Mouse (Mus musculus): ENCODE measurements around the gene Mvk. TPM values are rescaled to one million over a fixed set of nuclear protein-coding genes. Genes with fewer than 3 reads are reported as not detected.
A peak's percentile ranks its signal among the peaks of the same experiment; 100 is the strongest.

Mvk gene
- total RNA-seq, 1 experiment = 32.5 TPM

DNA sequence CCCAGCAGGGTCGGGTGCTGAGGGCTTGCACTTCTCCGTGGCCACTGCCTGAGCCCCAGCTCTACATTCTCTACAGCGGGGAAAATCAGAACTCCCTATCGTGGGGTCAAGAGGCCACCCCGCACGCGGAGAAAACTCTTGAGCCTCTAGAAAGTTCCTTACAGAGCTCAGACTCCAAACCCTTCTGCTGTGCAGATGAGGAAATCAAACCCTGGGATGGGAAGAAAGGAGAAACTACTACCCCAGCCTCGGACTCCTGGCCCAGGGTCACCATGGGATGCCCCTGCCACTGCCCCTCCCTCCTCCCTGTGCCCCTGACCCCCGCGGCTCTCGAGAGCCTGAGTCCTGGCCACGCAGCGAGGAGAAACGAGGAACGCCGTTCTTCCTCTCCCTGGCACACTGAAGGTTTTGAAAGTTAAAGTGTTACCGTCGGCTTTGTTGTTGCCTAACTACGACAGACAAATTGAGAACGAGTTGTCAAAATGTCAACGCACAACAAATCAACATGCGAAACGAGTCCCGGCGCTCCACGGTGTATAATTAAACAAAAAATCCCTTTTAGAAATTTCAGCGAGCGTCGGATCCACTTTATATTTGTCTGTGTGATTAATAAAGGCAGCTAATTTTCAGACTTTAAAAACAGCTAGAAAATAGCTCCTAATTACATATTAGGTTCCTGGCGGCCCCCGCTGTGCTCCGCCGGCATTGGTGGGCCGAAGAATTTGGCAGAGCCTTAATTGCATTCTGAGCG lies 30.8 kb downstream of the Mvk start:
- H3K9ac ChIP-seq (ENCODE audit: insufficient read depth, low read depth, low read length, poor library complexity, severe bottlenecking) = no peak overlapping the region
- no peak overlapping the region for H3K4me3 ChIP-seq (ENCODE audit: insufficient read depth in 1 of 2, low read depth in 1 of 2, low read length in 2 of 2, poor library complexity in 1 of 2, severe bottlenecking in 1 of 2)

DNA sequence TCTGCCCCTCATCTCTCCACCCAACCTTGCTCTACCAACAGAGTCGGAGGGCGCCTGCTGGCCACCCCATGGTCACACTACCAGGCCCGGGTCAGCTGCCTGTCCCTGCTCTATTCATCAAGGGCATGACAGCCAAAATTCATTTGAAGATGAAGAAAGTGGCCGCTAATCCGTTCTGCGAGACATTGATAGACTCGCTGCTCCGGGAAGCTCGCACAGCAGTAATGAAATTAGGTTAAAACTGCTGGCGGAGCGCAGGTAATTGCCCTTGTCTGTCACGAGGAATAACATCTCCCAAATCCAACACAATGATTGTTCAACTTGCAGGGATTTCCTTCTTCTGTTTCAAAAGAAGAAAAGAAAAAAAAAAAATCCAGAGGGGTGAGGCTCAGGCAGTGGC lies 34.2 kb downstream of the Mvk start:
- in situ Hi-C loops (cut with MboI; ENCODE audit: low sequenced_read_pairs in 2 of 2, unreplicated experiment in 2 of 2) = no loop called here
- Histone ChIP-seq H3K4me1 (ENCODE audit: control insufficient read depth in 2 of 2, insufficient read depth in 2 of 2, low read length in 2 of 2, poor library complexity in 1 of 2) (peaks cover 0 to 8% of the 10 kb centered on the region in 2 experiments; a peak in 2 of 4 replicates), H3K4me3 (ENCODE audit: insufficient read depth in 1 of 2, low read depth in 1 of 2, low read length in 2 of 2, poor library complexity in 1 of 2, severe bottlenecking in 1 of 2) (no peak overlapping the region), H3K36me3 (ENCODE audit: control insufficient read depth, insufficient read depth, low read length, poor library complexity, severe bottlenecking) (no peaks in the 10 kb centered on the region), H3K9ac (ENCODE audit: insufficient read depth, low read depth, low read length, poor library complexity, severe bottlenecking) (no peak overlapping the region), H3K27ac (ENCODE audit: insufficient read depth, low read depth, low read length, poor library complexity, severe bottlenecking) (no peak overlapping the region), H3K9me3 (ENCODE audit: control insufficient read depth, insufficient read depth, low read depth, low read length) (no peaks in the 10 kb centered on the region)
- DNase-seq (ENCODE audit: low read depth, low spot score) = no peak
- TF ChIP-seq ZNF384 (IDR thresholded peaks at IDR 0.05; ENCODE audit: low read depth, low read length) (no peak), MAFK (IDR thresholded peaks at IDR 0.05; ENCODE audit: insufficient read depth, low read depth, low read length) (no peak), HCFC1 (IDR thresholded peaks at IDR 0.05; ENCODE audit: borderline replicate concordance, insufficient read depth, low read length) (no peak), CHD2 (IDR thresholded peaks at IDR 0.05; ENCODE audit: low read depth, low read length) (no peak), ZC3H11A (IDR thresholded peaks at IDR 0.05; ENCODE audit: borderline replicate concordance, low read depth, low read length) (no peak)

More for the DNA sequence above, 30.8 kb downstream of the Mvk start:
- Histone ChIP-seq H3K9me3 (ENCODE audit: control insufficient read depth, insufficient read depth, low read depth, low read length) (no peaks in the 10 kb centered on the region), H3K27ac (ENCODE audit: insufficient read depth, low read depth, low read length, poor library complexity, severe bottlenecking) (no peak overlapping the region), H3K36me3 (ENCODE audit: control insufficient read depth, insufficient read depth, low read length, poor library complexity, severe bottlenecking) (no peaks in the 10 kb centered on the region), H3K4me1 (ENCODE audit: control insufficient read depth in 2 of 2, insufficient read depth in 2 of 2, low read length in 2 of 2, poor library complexity in 1 of 2) (no peaks in the 10 kb centered on the region)
- DNase-seq (ENCODE audit: low read depth, low spot score) = no peak
- in situ Hi-C loops (cut with MboI; ENCODE audit: low sequenced_read_pairs in 2 of 2, unreplicated experiment in 2 of 2) = no loop called here
- no peak for TF ChIP-seq ZC3H11A (IDR thresholded peaks at IDR 0.05; ENCODE audit: borderline replicate concordance, low read depth, low read length)

DNA sequence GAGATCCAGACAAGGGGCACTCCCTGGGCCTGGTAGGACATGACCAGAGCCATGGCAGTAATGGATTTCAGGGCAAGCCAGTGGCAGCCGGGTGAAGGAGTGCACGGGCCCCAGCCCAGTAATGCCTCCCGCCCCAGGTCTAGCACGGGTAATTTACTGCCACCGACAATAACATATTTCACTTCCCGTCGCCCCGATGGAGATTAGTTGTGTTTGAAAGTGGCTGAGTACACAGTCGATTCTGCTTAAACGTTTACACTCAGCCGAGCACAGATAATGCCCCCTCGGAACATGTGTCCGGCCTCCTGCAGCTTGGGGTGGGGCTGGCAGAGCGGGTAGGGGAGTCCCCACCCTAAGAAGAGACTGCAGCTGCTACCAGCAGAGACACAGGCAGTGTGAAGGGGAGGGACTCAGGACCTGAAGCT lies 38.5 kb downstream of the Mvk start:
- DNase-seq (ENCODE audit: low read depth, low spot score) = no peak
- H3K4me1 ChIP-seq (ENCODE audit: control insufficient read depth in 2 of 2, insufficient read depth in 2 of 2, low read length in 2 of 2, poor library complexity in 1 of 2) = peaks cover 0 to 8% of the 10 kb centered on the region in 2 experiments; a peak in 2 of 4 replicates
- H3K27ac ChIP-seq (ENCODE audit: insufficient read depth, low read depth, low read length, poor library complexity, severe bottlenecking) = no peak overlapping the region
- H3K9ac ChIP-seq (ENCODE audit: insufficient read depth, low read depth, low read length, poor library complexity, severe bottlenecking) = peak overlapping the region; percentile 32; the same call in 1 of the 2 replicates
- H3K9me3 ChIP-seq (ENCODE audit: control insufficient read depth, insufficient read depth, low read depth, low read length) = no peaks in the 10 kb centered on the region
- peak overlapping the region; percentile 3 to 12; a peak in 2 of 4 replicates for H3K4me3 ChIP-seq (ENCODE audit: insufficient read depth in 1 of 2, low read depth in 1 of 2, low read length in 2 of 2, poor library complexity in 1 of 2, severe bottlenecking in 1 of 2)
- in situ Hi-C loops (cut with MboI; ENCODE audit: low sequenced_read_pairs in 2 of 2, unreplicated experiment in 2 of 2) = no loop called here
- H3K36me3 ChIP-seq (ENCODE audit: control insufficient read depth, insufficient read depth, low read length, poor library complexity, severe bottlenecking) = no peaks in the 10 kb centered on the region
- TF ChIP-seq HCFC1 (IDR thresholded peaks at IDR 0.05; ENCODE audit: borderline replicate concordance, insufficient read depth, low read length) = no peak
- no peak for TF ChIP-seq ZNF384 (IDR thresholded peaks at IDR 0.05; ENCODE audit: low read depth, low read length)
- TF ChIP-seq MAFK (IDR thresholded peaks at IDR 0.05; ENCODE audit: insufficient read depth, low read depth, low read length) = no peak
- TF ChIP-seq CHD2 (IDR thresholded peaks at IDR 0.05; ENCODE audit: low read depth, low read length) = no peak
- TF ChIP-seq ZC3H11A (IDR thresholded peaks at IDR 0.05; ENCODE audit: borderline replicate concordance, low read depth, low read length) = no peak

DNA sequence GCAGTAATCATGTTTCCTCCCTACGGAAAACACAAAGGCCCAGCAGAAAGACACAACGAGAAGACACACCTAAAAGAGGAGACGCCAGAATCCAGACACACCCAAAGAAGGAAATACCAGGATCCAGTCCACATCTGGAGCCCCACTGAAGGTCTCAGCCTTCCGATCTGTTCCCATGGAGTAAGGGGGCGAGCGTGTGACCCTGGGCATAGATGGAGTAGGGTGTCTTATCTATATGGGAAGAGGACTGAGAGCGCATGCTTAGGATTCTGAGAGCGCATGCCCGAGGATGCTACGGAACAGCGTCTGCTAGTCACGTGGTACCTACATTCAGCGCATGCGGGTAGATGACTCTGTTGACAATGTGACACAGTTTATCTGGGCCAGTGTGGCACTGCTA lies 41.6 kb downstream of the Mvk start:
- peaks cover 0 to 10% of the 10 kb centered on the region in 2 experiments; a peak in 2 of 4 replicates for H3K4me1 ChIP-seq (ENCODE audit: control insufficient read depth in 2 of 2, insufficient read depth in 2 of 2, low read length in 2 of 2, poor library complexity in 1 of 2)
- no peaks in the 10 kb centered on the region for H3K9me3 ChIP-seq (ENCODE audit: control insufficient read depth, insufficient read depth, low read depth, low read length)
- DNase-seq (ENCODE audit: low read depth, low spot score) = peak; percentile 29
- in situ Hi-C loops (cut with MboI; ENCODE audit: low sequenced_read_pairs in 2 of 2, unreplicated experiment in 2 of 2) = no loop called here
- peak overlapping the region; percentile 47; the same call in 1 of the 2 replicates for H3K9ac ChIP-seq (ENCODE audit: insufficient read depth, low read depth, low read length, poor library complexity, severe bottlenecking)
- no peaks in the 10 kb centered on the region for H3K36me3 ChIP-seq (ENCODE audit: control insufficient read depth, insufficient read depth, low read length, poor library complexity, severe bottlenecking)
- peak overlapping the region; percentile 48 to 64 for H3K4me3 ChIP-seq (ENCODE audit: insufficient read depth in 1 of 2, low read depth in 1 of 2, low read length in 2 of 2, poor library complexity in 1 of 2, severe bottlenecking in 1 of 2)
- peak overlapping the region; percentile 57; the same call in 1 of the 2 replicates for H3K27ac ChIP-seq (ENCODE audit: insufficient read depth, low read depth, low read length, poor library complexity, severe bottlenecking)
- TF ChIP-seq CHD2 (IDR thresholded peaks at IDR 0.05; ENCODE audit: low read depth, low read length) (no peak), ZC3H11A (IDR thresholded peaks at IDR 0.05; ENCODE audit: borderline replicate concordance, low read depth, low read length) (no peak), ZNF384 (IDR thresholded peaks at IDR 0.05; ENCODE audit: low read depth, low read length) (no peak), HCFC1 (IDR thresholded peaks at IDR 0.05; ENCODE audit: borderline replicate concordance, insufficient read depth, low read length) (no peak), MAFK (IDR thresholded peaks at IDR 0.05; ENCODE audit: insufficient read depth, low read depth, low read length) (no peak)

All from ES-E14 (cell line).